Mouse (Mus musculus) hindbrain, embryonic 11.5 days (tissue): ENCODE measurements around the gene Col12a1. TPM values are rescaled to one million over a fixed set of nuclear protein-coding genes. Genes with fewer than 3 reads are reported as not detected.

Experiments used
- polyA plus RNA-seq: library from polyadenylated mRNA; unstranded; fragments of >200 nt; fragmentation: Nextera tagmentation; extraction: Ambion mirVana; gene quantifications from 2 replicates; pipeline ENCODE4 v1.2.1, GENCODE M21; 2014

The Col12a1 gene
- polyA plus RNA-seq, 1 experiment from 2014 or later: 32.2 TPM

Other genes with a start within 250 kb of the Col12a1 start
- gene Cox7a2, start 41.0 kb upstream of the Col12a1 start, polyA plus RNA-seq: 633 and 662 TPM in 2 replicates
- 95.1 and 97.2 TPM in 2 replicates for gene Tmem30a, start 74.7 kb upstream of the Col12a1 start, polyA plus RNA-seq